Mouse (Mus musculus) embryo, embryonic 10.5 days (tissue): Measurements from ENCODE around the gene Galnt10.

ENCODE experiments used
- DNase-seq: peaks from one replicate; pipeline ENCODE4 v3.0.0-alpha.2; 2015; ENCODE audit warnings: low spot score

Gene Galnt10

DNA sequence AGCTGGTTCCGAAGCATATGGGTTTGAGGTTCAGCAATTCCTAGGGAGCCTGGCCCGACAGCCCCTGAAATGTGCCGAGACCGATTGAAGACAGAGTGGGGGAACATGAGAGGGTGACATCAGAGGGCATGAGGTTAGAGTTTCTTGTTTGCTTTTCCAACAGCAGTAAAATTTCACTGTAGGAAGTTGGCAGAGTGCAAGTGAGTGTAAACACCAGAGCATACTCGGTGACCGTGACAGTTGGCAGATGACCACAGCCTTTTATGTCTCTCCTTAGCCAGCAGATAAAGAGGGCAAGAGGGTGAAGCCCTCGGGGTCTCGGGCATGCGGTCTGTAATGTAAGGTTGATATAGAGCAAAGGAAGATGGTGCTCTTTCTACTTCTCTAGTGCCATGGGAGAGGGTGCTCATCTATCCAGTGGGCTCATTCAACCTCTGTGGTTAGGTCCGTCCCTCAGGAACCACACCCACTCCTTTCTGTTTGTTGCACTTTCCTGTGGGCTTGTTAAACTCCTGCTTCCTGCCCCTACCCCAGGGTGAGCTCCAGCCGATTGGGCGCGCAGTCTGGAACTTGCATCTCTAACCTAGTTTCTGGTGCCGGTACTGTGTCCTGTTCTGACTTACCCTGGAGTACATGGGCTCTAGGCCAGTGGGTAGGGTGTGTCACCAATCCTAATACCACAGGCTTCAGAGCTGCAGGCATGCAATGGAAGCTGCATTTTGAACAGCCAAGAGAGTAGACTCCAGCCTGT, 43.1 kb downstream of the Galnt10 start:
- no peak for DNase-seq

DNA sequence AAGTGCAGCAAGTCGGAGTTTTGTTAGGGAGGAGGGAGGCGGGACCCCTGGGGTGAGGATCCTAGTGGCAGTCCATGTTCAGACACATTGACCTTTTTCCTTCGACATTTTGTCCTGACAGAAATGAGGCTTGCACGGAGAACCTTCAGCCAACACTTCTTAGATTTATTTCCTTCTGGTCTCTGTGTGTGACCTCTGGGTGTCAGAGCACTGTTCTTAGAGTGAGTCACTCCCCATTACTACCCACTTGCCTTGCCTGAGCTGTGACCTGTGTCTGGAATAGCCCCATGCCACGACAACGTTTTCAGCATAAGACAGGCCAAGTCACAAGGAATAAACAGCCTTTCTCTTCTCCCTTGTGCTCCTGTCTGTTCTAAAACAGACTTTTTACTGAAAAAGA, 44.6 kb downstream of the Galnt10 start:
- no peak for DNase-seq

DNA sequence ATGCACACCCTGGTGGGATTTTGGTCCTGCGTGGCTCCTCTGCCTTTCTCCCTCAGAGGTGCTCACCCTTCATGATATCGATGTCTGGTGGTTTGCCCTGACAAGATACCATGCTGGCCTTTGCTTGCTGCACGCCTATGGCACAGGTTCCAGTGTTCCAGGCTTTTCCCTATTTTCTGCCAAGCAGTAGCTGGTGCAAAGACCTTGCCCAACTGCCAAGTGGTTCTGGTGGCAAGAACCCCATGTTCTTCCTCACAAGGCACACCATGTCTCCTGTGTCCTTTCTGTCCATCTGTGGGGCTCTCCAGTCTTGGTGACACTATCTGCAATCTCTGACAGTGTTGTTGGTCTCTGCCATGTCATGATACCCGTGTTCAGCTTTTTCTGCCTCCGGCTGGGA, 45.6 kb downstream of the Galnt10 start:
- no peak for DNase-seq

DNA sequence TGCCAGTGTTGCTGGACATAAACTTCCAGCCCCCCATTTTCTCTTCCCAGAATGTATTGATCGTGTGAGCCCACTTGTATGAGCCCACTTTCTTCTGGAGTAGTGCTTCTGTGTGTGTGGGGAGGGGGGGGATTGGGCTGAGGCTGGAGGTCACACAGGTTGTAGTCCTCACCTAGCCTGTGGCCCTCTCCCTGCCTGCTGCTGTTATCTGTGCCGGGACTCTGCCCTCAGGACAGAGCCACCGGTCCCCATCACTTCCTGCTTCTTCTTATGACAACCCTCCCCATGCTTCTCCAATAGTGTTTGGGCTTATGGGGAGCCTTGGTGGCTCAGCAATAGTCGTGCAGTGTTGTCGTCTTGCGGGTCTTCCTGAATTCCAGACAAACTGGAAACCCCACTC, 46.7 kb downstream of the Galnt10 start:
- DNase-seq, result no peak

DNA sequence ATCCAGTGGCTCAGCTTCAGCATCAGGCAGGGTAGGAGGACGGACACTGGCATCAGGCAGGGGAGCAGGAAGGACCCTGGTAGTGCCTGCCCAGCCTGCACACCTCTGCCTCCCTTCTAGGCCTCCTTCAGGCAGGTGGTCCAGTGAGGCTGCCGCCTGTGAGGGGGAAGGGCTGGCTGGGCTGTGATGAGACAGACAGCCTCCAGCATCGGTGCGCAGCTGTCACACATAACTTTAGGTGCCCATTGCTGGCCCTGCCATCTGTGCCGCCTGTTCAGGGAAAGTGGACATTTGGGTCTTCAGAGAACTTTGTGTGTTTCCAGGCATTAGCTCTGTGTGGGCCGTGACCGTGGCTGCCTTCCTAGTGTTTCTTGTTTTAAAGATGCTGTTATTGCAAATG, 47.5 kb downstream of the Galnt10 start:
- no peak for DNase-seq

DNA sequence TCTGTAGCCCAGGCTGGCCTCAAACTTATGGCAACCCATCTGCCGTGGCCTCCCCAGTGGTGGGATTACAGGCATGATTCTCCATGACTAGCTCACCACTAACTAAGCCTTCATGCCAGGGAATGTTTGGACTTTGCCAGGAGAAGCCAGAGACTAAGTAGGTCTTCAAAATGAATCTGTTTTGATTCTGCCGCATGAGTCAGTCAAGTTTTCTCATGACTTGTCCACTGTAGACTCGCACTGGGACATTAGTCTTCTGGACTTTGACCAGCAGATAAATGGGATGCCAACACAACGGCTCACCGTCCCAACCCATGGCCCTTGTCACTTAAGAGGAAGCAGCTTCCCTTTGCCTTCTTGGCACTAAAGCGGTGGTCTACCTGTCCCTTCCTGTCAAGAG, 49.2 kb downstream of the Galnt10 start:
- DNase-seq, result no peak

DNA sequence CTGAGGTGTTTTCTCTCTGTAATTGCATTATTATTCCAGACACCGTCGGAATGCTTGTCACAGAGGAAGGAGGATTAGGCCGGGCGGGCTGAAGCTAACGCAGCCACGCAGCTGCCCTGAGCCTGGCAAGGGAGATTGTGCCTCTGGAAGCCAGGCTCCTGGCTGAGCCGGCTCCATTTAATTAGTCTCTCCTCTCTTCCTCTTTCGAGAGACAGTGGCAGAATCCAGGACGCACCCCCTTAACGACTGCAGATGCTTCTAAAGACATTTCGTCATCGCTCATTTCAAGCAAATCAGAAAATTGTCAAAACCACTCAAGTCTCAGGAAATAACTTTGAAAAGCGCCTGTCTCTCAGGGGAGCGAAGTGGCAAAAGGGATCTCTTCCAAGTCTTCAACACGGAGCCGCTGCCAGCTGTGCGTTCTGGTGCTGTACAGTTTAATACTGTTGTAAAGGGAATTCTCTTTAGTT, 51.0 kb downstream of the Galnt10 start:
- peak; percentile 48 for DNase-seq

DNA sequence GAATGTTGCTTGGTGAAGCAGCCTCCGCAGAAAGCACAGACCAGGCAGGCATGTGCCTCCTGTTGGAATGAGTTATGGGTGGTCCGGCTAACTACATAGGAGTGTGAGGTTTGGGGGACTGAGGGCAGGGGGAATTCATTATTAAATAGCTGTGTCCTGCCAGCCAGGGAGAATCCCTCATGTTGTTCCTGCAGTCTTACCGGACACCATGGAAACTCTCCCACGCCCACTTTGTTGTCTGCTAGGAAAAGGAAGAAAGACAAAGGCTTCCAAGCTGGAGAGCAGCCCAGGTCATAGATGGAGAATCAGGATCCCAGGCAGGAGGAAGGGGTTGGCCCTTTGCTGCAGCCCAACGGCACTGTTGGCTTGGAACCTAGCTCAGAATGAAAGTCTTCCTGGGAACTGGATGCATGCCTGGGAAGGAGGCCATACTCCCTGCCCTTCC, 51.6 kb downstream of the Galnt10 start:
- peak; percentile 63 for DNase-seq

DNA sequence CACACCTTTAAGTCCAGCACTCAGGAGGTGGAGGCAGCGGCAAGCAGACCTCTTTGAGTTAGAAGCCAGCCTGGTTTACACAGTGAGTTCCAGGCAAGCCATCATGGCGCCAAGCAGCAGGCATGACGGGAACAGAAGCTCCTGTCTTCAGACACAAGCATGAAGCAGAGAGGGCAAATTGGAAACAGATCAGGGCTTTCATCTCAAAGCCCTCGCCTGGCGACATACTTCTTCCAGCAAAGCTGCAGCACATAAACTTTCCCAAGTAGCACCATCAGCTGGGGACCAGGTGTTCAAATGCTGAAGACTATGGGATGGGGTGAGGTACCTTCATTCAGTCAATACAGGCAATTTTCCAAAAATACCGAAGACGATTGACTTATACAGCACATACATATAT, 54.9 kb downstream of the Galnt10 start:
- no peak for DNase-seq

DNA sequence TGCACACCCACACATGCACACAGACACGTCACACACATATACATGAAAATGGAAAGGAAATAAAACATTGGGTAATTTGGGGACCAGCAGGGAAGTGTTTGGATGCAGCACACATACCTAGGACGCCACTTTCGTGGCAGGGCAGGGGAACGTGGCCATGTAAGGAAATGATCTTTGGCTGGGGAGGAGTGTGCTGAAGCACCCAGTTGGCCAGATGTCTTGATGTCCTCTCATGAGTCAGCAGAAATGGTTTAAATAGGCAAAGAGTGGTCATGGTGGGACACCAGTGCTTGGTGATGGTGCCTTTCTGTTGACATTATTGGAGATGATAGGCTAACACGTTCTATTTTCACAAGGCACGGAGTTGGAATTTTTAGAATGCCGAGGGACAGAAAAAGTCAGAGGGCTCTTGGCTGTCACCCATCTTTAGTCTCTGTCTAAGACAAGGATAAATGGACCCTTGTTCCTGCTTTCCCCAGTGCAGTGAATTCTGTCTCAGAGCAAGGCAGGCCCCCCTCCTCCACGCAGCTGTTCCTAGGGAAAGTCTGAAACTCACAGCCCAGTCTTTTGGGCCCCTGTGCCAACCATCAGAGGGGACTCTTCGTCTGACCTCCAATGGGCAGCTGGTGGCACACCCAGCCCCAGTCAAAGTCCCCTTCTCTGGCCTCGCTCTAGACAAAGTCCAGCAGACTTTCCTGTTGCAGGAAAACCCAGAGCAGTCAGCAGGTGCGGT, 56.1 kb downstream of the Galnt10 start:
- no peak for DNase-seq

DNA sequence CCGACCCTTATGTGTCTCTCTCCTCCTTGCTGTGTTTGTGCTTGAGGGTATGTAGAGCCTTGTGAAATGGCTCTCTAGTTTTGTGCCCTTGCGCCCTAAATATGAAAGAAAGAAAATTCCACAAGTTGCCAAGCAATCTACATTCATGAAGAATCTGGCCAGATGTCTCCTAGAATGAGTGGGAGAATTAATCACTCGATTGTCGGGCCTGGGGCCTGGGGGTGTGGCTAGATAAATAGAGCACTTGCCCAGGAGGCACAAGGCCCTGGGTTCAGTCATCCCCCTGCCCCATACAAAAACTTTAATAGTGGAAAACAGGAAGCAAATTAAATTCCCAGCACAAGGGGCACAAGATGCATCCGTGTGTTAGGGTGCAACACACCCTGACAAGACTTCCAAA, 56.7 kb downstream of the Galnt10 start:
- DNase-seq, result no peak

DNA sequence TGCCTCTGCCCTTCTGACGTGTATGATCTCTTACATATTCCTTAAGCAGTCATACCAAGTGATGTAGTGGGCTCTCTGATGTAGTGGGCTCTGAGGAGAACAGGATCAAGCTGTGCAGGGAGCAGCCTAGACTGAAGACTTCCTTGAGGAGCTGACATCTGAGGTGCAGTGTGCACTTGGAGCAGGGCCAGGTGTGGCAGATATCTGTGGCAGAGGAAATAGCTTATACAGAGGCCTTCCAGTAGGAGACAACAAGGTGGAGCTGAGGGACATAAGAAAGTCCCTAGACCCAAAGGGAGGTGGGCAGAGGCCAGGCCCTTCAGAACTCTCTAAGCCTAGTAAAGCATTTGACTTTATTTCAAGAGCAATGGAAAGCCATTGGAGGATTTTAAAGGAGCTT, 61.4 kb downstream of the Galnt10 start:
- DNase-seq, result no peak

DNA sequence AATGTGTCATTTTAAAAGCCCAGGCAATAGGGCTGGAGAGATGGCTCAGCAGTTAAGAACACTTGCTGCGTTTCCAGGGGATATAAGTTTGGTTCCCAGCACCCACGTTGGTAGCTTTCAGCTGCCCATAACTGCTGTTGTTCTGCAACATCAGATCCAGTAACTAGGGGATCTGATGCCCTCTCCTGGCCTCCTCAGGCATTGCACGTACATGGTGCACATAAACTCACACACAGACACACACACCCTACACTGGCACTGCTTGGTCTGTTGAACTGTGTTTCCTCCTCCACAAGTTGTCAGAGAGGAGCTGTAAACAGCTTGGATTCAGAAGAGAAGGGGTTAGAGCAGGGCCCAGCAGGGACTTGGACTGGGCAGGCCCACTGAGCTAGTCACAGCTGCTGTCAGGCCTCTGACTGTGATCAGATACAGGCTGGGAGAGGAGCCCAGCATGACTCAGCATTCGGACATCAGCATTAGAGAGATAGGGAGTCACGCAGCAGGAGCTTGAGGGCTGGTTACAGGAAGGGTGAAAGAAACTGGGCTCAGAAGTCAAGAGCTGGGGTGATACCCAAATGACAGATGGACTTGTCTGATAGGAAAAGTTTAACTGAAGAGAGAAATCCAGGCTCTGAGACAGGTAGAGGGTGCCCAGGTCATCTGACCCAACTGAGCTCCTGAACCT, 62.0 kb downstream of the Galnt10 start:
- no peak for DNase-seq

DNA sequence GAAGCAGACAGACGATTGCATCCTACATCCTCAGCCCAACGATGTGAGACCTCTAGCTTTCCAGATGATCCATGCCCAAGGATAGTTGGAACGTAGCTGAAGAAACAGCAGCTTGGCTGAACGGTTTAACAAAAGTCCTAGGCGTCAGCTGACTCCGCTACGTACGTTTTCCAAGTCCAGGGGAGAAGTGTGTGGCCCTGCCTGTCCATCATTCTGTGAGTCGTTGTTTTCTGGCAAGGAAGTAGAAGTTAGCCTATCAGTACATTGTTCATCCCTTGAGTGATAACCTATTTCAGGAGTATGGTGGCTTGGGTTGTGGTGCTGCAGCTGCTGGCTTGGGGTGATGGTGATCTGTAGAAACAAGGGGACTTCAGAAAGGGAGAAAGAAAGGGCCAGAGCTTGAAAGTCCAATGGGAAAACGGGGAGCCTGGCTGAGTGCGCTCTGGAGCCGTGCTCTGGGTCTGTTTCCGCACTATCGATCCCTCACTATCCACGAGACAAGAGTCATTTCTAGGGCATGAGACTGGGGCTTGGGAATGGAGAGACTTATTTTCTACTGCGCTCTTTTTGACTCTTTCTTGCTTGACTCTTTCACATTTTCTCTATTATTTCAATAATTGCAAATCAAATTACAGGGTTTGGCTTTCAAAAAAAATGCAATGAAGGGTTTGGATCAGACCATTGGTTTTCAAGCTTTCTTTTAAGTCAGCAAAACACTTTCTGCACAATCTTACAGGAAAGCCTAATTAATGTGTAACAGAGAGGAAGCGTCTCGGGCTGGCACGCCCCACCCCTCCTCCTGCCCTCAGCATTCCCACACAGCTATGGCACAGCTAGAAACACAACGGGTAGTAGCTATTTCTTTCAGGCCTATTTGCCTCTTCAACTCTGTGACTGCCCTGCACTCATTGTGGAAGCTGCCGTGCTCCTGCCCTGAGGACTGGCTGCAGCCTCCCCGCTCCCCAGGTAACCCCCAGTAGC, 63.2 kb downstream of the Galnt10 start:
- no peak for DNase-seq

DNA sequence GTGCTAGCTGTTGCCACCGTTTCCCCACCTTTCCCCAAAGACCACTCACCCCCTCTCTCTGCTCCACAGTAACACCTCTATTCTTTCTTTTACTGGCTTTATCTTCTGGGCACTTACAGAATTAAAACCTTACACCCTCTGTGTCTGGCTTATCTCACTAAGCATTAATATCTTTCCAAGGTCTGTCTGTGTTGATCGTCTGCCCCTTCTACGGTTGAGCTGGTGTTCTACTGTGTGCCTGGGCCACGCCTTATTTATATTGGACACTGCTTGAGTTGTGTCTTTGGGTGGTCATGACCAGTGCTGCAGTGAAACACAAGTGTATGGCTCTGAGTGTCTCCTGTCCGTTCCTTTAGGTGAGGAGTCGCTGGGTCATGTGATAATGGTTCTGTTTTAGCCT, 68.7 kb downstream of the Galnt10 start:
- no peak for DNase-seq

DNA sequence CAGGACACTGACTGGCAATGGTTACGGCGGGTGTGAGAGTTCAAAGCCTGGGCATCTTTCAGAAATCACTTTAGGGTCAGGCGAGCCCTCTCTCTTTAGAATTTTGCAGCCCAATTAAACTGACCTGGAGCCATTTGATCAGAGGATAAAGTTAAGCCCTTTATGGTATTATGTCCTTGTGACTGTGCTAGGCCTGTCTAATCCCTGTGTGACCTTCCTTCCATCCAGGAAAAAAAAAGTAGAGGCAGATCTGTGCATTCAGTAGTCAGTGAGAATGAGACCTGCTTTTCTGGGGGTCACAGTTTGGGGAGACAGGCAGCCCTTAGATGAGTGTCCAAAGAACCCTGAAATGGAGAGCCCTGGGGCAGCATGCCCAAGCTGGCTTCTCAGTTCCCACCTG, 71.5 kb downstream of the Galnt10 start:
- no peak for DNase-seq

DNA sequence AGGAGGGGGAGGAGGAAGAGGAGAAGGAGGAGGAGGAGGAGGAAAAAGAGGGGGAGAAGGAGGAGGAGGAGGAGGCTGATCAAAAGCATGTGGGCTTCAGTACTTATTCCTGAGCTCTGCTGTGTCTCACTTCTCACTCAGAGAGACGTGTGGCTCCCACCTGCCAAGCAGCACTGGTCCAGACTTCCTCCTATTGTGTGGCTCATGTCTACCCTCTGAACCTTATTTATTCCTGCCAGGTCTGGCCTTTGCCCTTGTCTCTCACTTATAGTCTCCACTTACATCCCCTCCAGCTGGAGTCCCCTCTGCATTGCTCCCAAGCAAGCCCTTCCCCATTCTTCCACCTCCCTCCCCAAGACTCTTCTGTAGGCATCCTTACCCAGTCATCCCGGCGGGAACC, 72.2 kb downstream of the Galnt10 start:
- peak; percentile 47 for DNase-seq

DNA sequence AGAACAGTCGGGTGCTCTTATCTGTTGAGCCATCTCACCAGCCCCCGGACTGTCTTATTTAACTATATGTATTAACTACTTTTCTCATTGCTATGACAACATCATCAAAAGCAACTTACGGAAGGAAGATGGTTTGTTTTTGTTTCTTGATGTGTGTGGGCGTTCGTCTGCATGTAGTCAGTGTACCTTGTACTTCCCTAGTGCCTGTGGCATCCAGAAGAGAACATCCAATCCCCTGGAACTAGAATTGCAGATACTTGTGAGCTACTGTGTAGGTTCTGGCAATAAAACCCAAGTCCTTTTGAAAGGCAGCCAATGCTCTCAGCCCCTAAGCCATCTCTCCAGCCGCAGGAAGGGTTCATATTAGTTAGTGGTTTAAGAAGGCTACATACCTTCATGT, 72.8 kb downstream of the Galnt10 start:
- DNase-seq, result no peak

DNA sequence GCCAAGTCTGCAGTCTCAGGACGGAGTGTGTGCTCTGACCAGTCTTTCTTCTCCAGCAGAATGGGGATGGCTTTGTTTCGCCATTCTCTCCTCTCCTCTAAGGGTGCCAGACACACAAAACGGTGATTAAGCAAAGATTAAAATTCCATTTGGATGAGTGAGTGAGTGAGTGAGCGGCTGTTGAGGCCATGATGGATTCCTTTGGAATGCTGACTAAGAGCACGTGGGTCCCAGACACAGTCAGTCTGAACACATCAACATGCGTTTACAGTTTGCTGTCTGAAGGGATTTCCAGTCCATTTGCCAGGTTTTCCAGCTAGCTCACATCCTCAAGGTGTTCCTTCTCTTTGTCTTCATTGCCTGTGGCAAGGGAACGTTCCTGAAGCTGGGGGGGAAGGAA, 74.4 kb downstream of the Galnt10 start:
- DNase-seq, result peak; percentile 45

DNA sequence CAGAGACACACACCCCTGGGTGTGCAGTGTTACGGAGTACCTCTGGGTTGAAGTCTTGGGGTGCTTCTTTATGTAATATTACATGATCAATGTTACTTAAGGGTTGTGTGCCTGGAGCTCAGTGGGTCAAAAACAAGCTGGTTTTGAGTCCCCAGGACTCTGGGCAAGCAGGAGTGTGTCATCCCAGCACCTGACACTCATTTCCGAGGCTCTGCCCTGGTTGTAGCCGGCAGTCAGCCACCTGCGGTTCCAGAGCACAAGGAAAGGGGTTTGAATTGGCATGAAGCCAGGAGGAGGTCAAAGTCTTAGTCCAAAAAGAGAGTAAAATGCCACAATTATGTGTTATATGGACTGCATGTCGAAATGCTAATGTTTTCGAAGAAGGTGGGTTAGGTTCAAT, 74.8 kb downstream of the Galnt10 start:
- DNase-seq, result no peak

DNA sequence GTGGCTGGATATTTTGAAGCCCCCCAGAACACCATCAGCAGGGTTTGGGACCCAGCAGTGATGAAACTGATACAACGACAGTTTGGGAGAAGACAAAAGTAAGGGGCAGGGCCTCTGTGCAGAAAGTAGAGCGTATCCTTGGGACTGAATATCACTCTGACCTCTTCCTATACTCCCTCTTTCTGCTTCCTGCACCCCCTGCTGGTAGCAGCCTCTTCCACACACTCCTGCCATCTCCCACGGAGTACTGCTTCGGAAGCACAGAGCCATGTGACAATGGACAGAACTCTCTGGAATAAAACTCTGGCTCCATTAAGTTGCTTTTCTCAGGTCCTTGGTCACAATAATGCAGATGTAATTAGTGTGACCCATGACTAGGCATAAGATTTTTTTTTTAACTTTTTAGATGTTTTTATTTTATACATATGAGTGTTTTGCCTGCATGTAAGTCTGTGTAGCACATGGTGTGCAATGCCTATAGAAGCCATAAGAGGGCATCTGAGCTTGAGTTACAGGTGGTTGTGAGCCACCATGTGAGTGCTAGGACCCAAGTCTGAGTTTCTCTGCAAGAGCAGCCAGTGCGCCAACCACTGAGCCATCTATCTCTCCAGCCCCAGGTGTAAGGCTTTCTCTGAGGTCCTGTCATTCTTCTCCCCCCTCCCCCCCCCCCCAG, 79.7 kb downstream of the Galnt10 start:
- DNase-seq, result peak; percentile 24
